Mouse (Mus musculus): ENCODE measurements around the gene Phox2a. TPM values are rescaled to one million over a fixed set of nuclear protein-coding genes. Genes with fewer than 3 reads are reported as not detected.

Phox2a gene
- not detected for polyA plus RNA-seq (2017; shearing (Covaris generic))

DNA sequence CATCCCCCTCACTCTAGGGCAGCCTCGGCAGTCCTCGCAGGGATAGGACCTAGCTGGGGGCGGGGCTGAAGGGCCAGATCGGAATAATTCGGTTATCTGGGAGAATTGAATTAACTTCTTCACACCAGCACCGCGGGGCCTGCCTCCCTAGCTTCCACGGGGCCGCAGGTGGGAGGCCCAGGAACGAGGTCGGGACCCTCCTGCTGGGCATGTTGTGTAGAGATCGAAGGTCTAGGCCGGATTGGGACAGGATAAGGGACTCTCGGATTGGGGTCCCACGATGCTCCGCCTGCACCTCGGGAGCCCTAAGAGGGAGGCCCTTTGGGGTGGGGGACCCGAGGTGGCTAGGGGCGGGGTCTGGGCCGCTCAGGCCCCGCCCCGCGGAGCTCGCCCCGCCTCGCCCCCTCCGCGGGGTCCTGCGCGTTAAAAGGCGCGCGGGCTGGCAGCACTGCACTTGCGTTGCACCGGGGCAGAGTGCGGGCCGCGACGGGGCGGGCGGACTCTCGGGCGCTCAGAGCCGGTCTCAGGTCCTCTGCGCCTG is at the start of gene Phox2a:
TSS of gene Phox2a (plus strand) at position 453 of the 541 bp plus-strand sequence.

GRCm38 (mm10) chr7:101837606-101838471 is 19.7 kb downstream of the Phox2a start, which contains the start of gene Inppl1:
Inppl1 (minus strand) TSS chr7:101838229.

GRCm38 (mm10) chr7:101857094-101857493 is 39.0 kb downstream of the Phox2a start, which contains the start of gene Folr2:
Folr2 (minus strand) TSS chr7:101857194.

GRCm38 (mm10) chr7:101863415-101863814 is 45.3 kb downstream of the Phox2a start, which contains the start of gene Anapc15:
Anapc15 (plus strand) TSS chr7:101863715.

GRCm38 (mm10) chr7:101870629-101871028 is 52.5 kb downstream of the Phox2a start, which contains the start of gene Folr1:
Folr1 (minus strand) TSS chr7:101870788.

Other genes starting within 250 kb of the Phox2a start
- gene Art2b, start 232.7 kb upstream of the Phox2a start, polyA plus RNA-seq (2017; shearing (Covaris generic)), result 274 TPM
- gene Clpb, start 154.7 kb upstream of the Phox2a start, polyA plus RNA-seq (2017; shearing (Covaris generic)), result 27.3 TPM
- gene Inppl1, start 19.9 kb downstream of the Phox2a start, polyA plus RNA-seq (2017; shearing (Covaris generic)), result 8.6 TPM
- gene Folr2, start 38.9 kb downstream of the Phox2a start, polyA plus RNA-seq (2017; shearing (Covaris generic)), result not detected
- gene Anapc15, start 45.4 kb downstream of the Phox2a start, polyA plus RNA-seq (2017; shearing (Covaris generic)), result 46.1 TPM
- gene Folr1, start 52.5 kb downstream of the Phox2a start, polyA plus RNA-seq (2017; shearing (Covaris generic)), result not detected
- gene Lamtor1, start 87.6 kb downstream of the Phox2a start, polyA plus RNA-seq (2017; shearing (Covaris generic)), result 149 TPM
- gene Tomt, start 88.0 kb downstream of the Phox2a start, polyA plus RNA-seq (2017; shearing (Covaris generic)), result 0.64 TPM
- 3.2 TPM for gene Lrrc51, start 115.6 kb downstream of the Phox2a start, polyA plus RNA-seq (2017; shearing (Covaris generic))
- gene Numa1, start 115.8 kb downstream of the Phox2a start, polyA plus RNA-seq (2017; shearing (Covaris generic)), result 226 TPM
- 8.1 TPM for gene Il18bp, start 200.4 kb downstream of the Phox2a start, polyA plus RNA-seq (2017; shearing (Covaris generic))
- 25.2 TPM for gene Rnf121, start 247.2 kb downstream of the Phox2a start, polyA plus RNA-seq (2017; shearing (Covaris generic))
- 28.5 TPM for gene Xndc1, start 247.2 kb downstream of the Phox2a start, polyA plus RNA-seq (2017; shearing (Covaris generic))
- 1.3 TPM for gene Xntrpc, start 247.4 kb downstream of the Phox2a start, polyA plus RNA-seq (2017; shearing (Covaris generic))

Measured in activated CD4-positive, CD25-positive, alpha-beta regulatory T cell, adult 9 weeks (primary cell).